Mouse (Mus musculus) embryonic facial prominence, embryonic 14.5 days (tissue): ENCODE data around the gene Rd3l. TPM values are rescaled to one million over a fixed set of nuclear protein-coding genes. Genes with fewer than 3 reads are reported as not detected.

ENCODE experiments used
- ATAC-seq: fragments of 200-750 bp; cut with Nextera tagmentation; 2 replicates; pipeline ENCODE4 v1.8.0; 2017; ENCODE audit warnings: low read depth, moderate number of reproducible peaks, moderate TSS enrichment
- DNase-seq: peaks from one replicate; pipeline ENCODE4 v3.0.0-alpha.2; 2015; ENCODE audit warnings: low spot score
- H3K27ac ChIP-seq: fragments of 300-500 bp; sonication (generic); replicated peaks from 2 replicates; pipeline ENCODE4 v1.5.1; 2014; ENCODE audit warnings: low read depth, mild to moderate bottlenecking, low read length, moderate library complexity
- H3K27me3 ChIP-seq: fragments of 300-500 bp; sonication (generic); replicated peaks from 2 replicates; pipeline ENCODE4 v1.6.1; 2014; ENCODE audit warnings: low read length; ENCODE audit not compliant: control insufficient read depth, insufficient read depth
- H3K36me3 ChIP-seq: fragments of 300-500 bp; sonication (generic); 2 replicates; pipeline ENCODE4 v1.6.1; 2014; ENCODE audit warnings: low read length, mixed read lengths; ENCODE audit not compliant: control insufficient read depth, insufficient read depth
- H3K4me1 ChIP-seq: fragments of 300-500 bp; sonication (generic); 2 replicates; pipeline ENCODE4 v1.6.1; 2014; ENCODE audit warnings: antibody characterized with exemption, low read length; ENCODE audit not compliant: control insufficient read depth, insufficient read depth
- H3K4me2 ChIP-seq: fragments of 300-500 bp; sonication (generic); 2 replicates; pipeline ENCODE4 v1.6.1; 2014; ENCODE audit warnings: low read depth, mild to moderate bottlenecking, low read length, moderate library complexity, mixed read lengths
- H3K4me3 ChIP-seq: fragments of 300-500 bp; sonication (generic); 2 replicates; pipeline ENCODE4 v1.5.1; 2014; ENCODE audit warnings: low read depth, mild to moderate bottlenecking, low read length
- H3K9ac ChIP-seq: fragments of 300-500 bp; sonication (generic); 2 replicates; pipeline ENCODE4 v1.6.1; 2014; ENCODE audit warnings: low read depth, mild to moderate bottlenecking, low read length, moderate library complexity, mixed read lengths
- H3K9me3 ChIP-seq: fragments of 300-500 bp; sonication (generic); 2 replicates; pipeline ENCODE4 v1.6.1; 2016; ENCODE audit warnings: low read length; ENCODE audit not compliant: control insufficient read depth
- WGBS: fragments of 180-500 bp; shearing (Covaris S2); extraction: QIAGEN DNeasy Blood & Tissue Kit; methylation state at CpG from one replicate; pipeline ENCODE4 v1.1.7; 2014; 5-methylcytosine and 5-hydroxymethylcytosine counted together
- polyA plus RNA-seq: library from polyadenylated mRNA; unstranded; fragments of >200 nt; fragmentation: Nextera tagmentation; extraction: Ambion mirVana; gene quantifications from 2 replicates; pipeline ENCODE4 v1.2.1, GENCODE M21; 2014

Gene Rd3l
- not detected in 2 replicates for polyA plus RNA-seq

- Histone ChIP-seq H3K4me3 (no peak within 1 kb of the TSS), H3K36me3 (no peaks in the 10 kb centered on the region), H3K4me1 (0 out of 2 replicates have a peak, but pooled peaks cover 6% of the 10 kb centered on the region), H3K27ac (no peak within 1 kb of the TSS), H3K27me3 (no peaks in the 10 kb centered on the region), H3K4me2 (no peak within 1 kb of the TSS), H3K9me3 (no peaks in the 10 kb centered on the region), H3K9ac (no peak within 1 kb of the TSS)
- WGBS = 58% methylated on average over 6 of the region's 6 CpGs
- ATAC-seq = no peak
- DNase-seq = no peak
Measured at GRCm38 (mm10) chr12:111980887-111981367, at the start of gene Rd3l. Rd3l (minus strand) TSS chr12:111981317.

DNA sequence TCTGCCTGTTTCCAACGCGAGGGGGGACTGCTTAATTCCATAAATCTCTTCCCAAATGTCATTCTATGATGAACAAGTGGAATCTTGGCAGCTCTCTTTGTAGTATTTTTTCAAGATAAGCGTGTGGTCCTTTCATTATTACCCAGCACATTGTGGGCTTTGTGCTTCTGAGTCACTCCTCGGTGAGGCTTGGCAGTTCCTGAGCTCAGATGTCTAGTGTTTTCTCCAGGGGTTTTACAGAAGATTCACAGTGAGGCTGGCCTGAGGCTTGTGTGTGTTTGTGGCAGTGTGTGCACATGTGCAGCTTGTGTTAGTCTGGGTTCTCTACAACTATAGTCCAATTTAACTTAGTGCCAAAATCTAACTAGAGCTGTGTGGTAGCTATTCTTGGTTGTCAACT lies 46.3 kb upstream of the Rd3l start:
- no peaks in the 10 kb centered on the region for H3K27me3 ChIP-seq
- peaks cover 4% of the 10 kb centered on the region for H3K9me3 ChIP-seq
- H3K4me1 ChIP-seq = no peaks in the 10 kb centered on the region
- DNase-seq = no peak
- H3K4me2 ChIP-seq = no peak overlapping the region
- no peak overlapping the region for H3K9ac ChIP-seq
- H3K4me3 ChIP-seq = no peak overlapping the region
- H3K27ac ChIP-seq = no peak overlapping the region
- ATAC-seq = no peak
- 69% methylated on average over 4 of the region's 4 CpGs for WGBS
- no peaks in the 10 kb centered on the region for H3K36me3 ChIP-seq

- no peak overlapping the region for H3K9ac ChIP-seq
- H3K27me3 ChIP-seq = no peaks in the 10 kb centered on the region
- H3K36me3 ChIP-seq = no peaks in the 10 kb centered on the region
- H3K9me3 ChIP-seq = peaks cover 14% of the 10 kb centered on the region
- H3K4me3 ChIP-seq = no peak overlapping the region
- no peak for ATAC-seq
- no peak overlapping the region for H3K4me2 ChIP-seq
- no peak for DNase-seq
- H3K27ac ChIP-seq = no peak overlapping the region
- no peaks in the 10 kb centered on the region for H3K4me1 ChIP-seq
- WGBS = 74% methylated on average over 14 of the region's 14 CpGs
Measured at GRCm38 (mm10) chr12:112025907-112026645, 45.0 kb upstream of the Rd3l start.

DNA sequence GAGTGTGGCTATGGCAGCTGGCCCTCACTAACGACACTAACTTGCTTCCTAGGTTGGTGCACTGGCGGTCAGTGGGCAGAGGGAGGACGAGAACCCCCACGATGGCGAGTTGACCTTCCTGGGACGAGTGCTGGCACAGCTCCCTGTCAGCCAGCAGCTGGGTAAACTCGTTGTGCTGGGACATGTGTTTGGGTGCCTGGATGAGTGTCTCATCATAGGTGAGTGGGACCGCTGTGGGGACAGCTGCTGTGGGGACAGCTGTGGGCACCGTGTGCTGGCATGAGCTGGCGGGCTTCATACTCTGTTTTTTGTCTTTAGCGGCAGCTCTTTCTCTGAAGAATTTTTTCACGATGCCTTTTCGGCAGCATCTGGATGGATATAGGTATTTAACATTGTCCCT lies 44.3 kb upstream of the Rd3l start:
- H3K27me3 ChIP-seq = no peaks in the 10 kb centered on the region
- H3K36me3 ChIP-seq = no peaks in the 10 kb centered on the region
- no peaks in the 10 kb centered on the region for H3K4me1 ChIP-seq
- H3K4me3 ChIP-seq = no peak overlapping the region
- H3K4me2 ChIP-seq = no peak overlapping the region
- H3K9ac ChIP-seq = no peak overlapping the region
- ATAC-seq (no peak), DNase-seq (no peak)
- H3K9me3 ChIP-seq = peaks cover 14% of the 10 kb centered on the region
- no peak overlapping the region for H3K27ac ChIP-seq
- WGBS = 83% methylated on average over 13 of the region's 13 CpGs

DNA sequence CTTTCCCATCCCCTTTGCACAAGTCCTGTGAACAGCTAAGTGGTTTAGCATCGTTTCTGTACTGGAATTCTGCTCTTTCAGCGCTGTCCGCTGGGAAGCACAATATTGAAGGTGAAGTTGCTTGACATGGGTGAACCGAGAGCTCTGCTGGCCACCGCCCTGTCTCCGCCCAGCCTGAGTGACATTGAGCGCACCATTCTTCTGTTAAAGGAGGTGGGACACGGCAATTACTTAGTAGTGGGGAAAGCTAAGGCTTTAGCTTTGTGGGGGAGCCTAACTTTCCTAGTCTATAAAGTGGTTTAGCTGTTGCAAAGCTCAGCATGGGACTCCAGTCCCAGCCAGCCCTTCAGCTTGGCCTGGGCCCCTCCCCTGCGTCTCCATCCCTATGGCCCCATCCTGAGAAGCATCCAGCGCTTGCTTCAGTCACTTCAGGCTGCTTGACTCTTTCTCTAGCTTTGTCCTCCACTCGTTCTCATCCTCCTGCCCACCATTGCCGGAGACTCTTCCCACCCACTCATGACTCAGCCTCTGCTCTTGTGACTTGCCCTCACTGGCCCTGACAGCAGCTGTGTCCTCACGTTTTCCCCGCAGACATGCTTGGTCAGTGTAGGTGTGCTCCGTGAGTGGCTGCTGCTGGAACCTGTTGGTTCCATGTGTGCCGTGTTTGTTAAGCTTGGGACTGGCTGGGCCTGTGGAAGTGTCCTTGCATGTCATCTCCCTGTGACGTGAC lies 43.6 kb upstream of the Rd3l start:
- Histone ChIP-seq H3K9ac (no peak overlapping the region), H3K4me3 (no peak overlapping the region), H3K27ac (no peak overlapping the region), H3K4me2 (no peak overlapping the region), H3K36me3 (no peaks in the 10 kb centered on the region), H3K27me3 (no peaks in the 10 kb centered on the region), H3K9me3 (peaks cover 18% of the 10 kb centered on the region), H3K4me1 (no peaks in the 10 kb centered on the region)
- no peak for DNase-seq
- WGBS = 79% methylated on average over 17 of the region's 17 CpGs
- ATAC-seq = no peak

- ATAC-seq (no peak), DNase-seq (no peak)
- 79% methylated on average over 2 of the region's 2 CpGs for WGBS
- H3K27me3 ChIP-seq = no peaks in the 10 kb centered on the region
- no peaks in the 10 kb centered on the region for H3K4me1 ChIP-seq
- peaks cover 18% of the 10 kb centered on the region for H3K9me3 ChIP-seq
- H3K27ac ChIP-seq = no peak overlapping the region
- H3K4me3 ChIP-seq = no peak overlapping the region
- no peak overlapping the region for H3K9ac ChIP-seq
- no peak overlapping the region for H3K4me2 ChIP-seq
- no peaks in the 10 kb centered on the region for H3K36me3 ChIP-seq
Measured at GRCm38 (mm10) chr12:112023306-112023705, 42.2 kb upstream of the Rd3l start.

- Histone ChIP-seq H3K4me3 (no peak overlapping the region), H3K4me1 (no peaks in the 10 kb centered on the region), H3K4me2 (no peak overlapping the region), H3K36me3 (no peaks in the 10 kb centered on the region), H3K27me3 (no peaks in the 10 kb centered on the region), H3K27ac (0 out of 2 replicates have a peak overlapping the region, but pooled peaks have one; percentile 15), H3K9me3 (peaks cover 11% of the 10 kb centered on the region; the same call in 1 of the 2 replicates), H3K9ac (no peak overlapping the region)
- WGBS = 35% methylated on average over 4 of the region's 4 CpGs
- ATAC-seq = no peak
- peak; percentile 32 for DNase-seq
Measured at GRCm38 (mm10) chr12:112016346-112016745, 35.2 kb upstream of the Rd3l start.

DNA sequence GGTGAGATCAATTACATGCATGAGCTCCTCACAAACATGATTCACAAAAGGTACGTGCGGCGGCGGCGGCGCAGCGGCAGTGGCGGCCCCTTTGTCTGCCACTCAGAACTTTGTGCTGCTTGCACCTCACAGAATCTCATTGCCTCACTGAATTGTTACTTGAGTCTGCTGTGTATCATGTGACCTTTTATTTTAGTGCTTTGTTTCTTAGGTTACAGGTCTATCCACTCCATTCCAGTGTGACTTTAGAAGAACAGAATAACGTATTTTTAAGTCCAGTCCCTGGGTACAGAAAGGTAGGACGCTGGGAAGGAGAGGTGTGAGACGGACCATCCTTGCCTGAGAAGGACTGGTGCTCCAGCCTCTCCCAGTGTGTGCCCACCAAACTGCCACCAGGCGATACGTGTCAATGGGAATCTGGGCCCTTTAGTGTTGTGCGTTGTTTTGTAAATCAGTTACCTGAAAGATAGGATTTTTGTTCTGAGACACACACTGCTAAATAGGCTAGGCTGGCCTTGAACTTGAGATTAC lies 32.2 kb upstream of the Rd3l start:
- DNase-seq = peak; percentile 36
- Histone ChIP-seq H3K4me1 (no peaks in the 10 kb centered on the region), H3K27ac (0 out of 2 replicates have a peak overlapping the region, but pooled peaks have one; percentile 31), H3K27me3 (no peaks in the 10 kb centered on the region), H3K36me3 (no peaks in the 10 kb centered on the region), H3K4me3 (peak overlapping the region; percentile 8; the same call in 1 of the 2 replicates), H3K4me2 (peak overlapping the region; percentile 45), H3K9ac (0 out of 2 replicates have a peak overlapping the region, but pooled peaks have one; percentile 6), H3K9me3 (peaks cover 4% of the 10 kb centered on the region; the same call in 1 of the 2 replicates)
- WGBS = 25% methylated on average over 14 of the region's 14 CpGs
- ATAC-seq = peak; percentile 74
